Mouse (Mus musculus): ENCODE data around the gene Rnf186.

- no peak for TF ChIP-seq CTCF (IDR thresholded peaks at IDR 0.05; ENCODE audit: low read depth, low read length)
- TF ChIP-seq POLR2A (IDR thresholded peaks at IDR 0.05; ENCODE audit: borderline replicate concordance, low read depth, low read length) = no peak
Measured at GRCm38 (mm10) chr4:138948257-138948656, 18.7 kb upstream of the Rnf186 start.
